Mouse (Mus musculus) hindbrain, embryonic 10.5 days (tissue): ENCODE measurements around the gene Hoxd8. TPM values are rescaled to one million over a fixed set of nuclear protein-coding genes. Genes with fewer than 3 reads are reported as not detected.

Source experiments
- DNase-seq: peaks from one replicate; pipeline ENCODE4 v3.0.0-alpha.2; 2017; ENCODE audit warnings: low spot score
- H3K27ac ChIP-seq: fragments of 300-500 bp; sonication (generic); 2 replicates; pipeline ENCODE4 v1.5.1; 2016; ENCODE audit warnings: mild to moderate bottlenecking, moderate library complexity
- H3K27me3 ChIP-seq: fragments of 300-500 bp; sonication (generic); 2 replicates; pipeline ENCODE4 v1.6.1; 2016; ENCODE audit warnings: mild to moderate bottlenecking; ENCODE audit not compliant: poor library complexity, insufficient read depth, severe bottlenecking
- H3K36me3 ChIP-seq: fragments of 300-500 bp; sonication (generic); 2 replicates; pipeline ENCODE4 v1.6.1; 2016; ENCODE audit warnings: mild to moderate bottlenecking, moderate library complexity
- H3K4me1 ChIP-seq: fragments of 300-500 bp; sonication (generic); replicated peaks from 2 replicates; pipeline ENCODE4 v1.6.1; 2016; ENCODE audit warnings: mild to moderate bottlenecking
- H3K4me3 ChIP-seq: fragments of 300-500 bp; sonication (generic); 2 replicates; pipeline ENCODE4 v1.5.1; 2016; ENCODE audit warnings: mild to moderate bottlenecking, moderate library complexity
- H3K9me3 ChIP-seq: fragments of 300-500 bp; sonication (generic); 2 replicates; pipeline ENCODE4 v1.6.1; 2016; ENCODE audit warnings: mild to moderate bottlenecking, moderate library complexity
- WGBS: fragments of 180-500 bp; shearing (Covaris S2); methylation state at CpG from one replicate; pipeline ENCODE4 v1.1.7; 2016; 5-methylcytosine and 5-hydroxymethylcytosine counted together
- polyA plus RNA-seq: library from polyadenylated mRNA; unstranded; fragments of >200 nt; fragmentation: Nextera tagmentation; extraction: Ambion mirVana; gene quantifications from 2 replicates; pipeline ENCODE4 v1.2.1, GENCODE M21; 2016

Hoxd8 gene
- polyA plus RNA-seq, 1 experiment from 2014 or later, result not detected

DNA sequence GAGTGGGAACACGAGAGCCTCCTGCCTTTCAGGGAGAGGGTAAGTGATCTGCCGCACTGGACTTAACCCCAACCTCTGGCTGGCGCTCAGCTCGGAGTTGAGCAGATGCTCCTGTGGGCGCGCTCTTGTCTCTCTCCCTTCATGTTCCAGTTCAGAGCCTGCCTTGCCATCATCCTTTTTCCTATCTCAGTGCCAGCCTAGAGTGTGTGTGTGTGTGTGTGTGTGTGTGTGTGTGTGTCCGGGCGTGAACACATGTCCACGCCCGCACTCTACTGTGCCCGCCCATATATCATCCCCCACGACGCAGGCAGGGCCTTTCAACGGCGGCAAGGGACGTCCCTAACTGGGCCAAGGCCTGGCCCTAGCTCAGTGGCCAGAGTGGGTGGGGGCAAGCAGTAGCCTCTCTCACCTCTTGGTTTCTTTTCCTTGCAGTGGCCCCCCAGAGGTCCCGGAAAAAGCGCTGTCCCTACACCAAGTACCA is 20.9 kb upstream of the Hoxd8 start:
- Histone ChIP-seq H3K27ac (no peak overlapping the region), H3K9me3 (no peaks in the 10 kb centered on the region), H3K4me1 (peaks cover 17% of the 10 kb centered on the region), H3K4me3 (no peak overlapping the region), H3K36me3 (no peaks in the 10 kb centered on the region), H3K27me3 (peaks cover 100% of the 10 kb centered on the region)
- under 1% methylated on average over 18 of the region's 18 CpGs for WGBS
- peak; percentile 48 for DNase-seq

DNA sequence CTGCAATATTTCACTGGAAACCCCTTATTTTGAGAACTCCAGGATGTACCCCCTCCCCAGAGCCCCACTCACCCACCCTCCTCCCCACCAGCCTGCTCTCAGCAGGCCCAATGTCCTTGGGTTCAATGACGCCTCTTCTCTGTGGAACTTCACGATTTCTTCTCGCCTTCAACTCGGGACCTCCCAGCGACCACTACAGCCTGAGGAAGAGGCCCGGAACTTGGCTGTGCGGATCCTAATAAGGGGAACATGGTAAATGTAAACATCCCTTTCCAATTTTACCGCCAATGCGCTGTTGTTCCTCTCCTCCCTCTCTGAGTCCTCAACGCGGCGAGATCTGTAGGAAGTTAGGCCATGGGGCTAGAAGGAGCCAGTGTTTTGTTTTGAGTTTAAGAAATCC is 20.3 kb upstream of the Hoxd8 start:
- Histone ChIP-seq H3K27ac (no peak overlapping the region), H3K27me3 (peaks cover 100% of the 10 kb centered on the region), H3K4me3 (no peak overlapping the region), H3K36me3 (no peaks in the 10 kb centered on the region), H3K4me1 (peaks cover 17% of the 10 kb centered on the region), H3K9me3 (no peaks in the 10 kb centered on the region)
- DNase-seq, result peak; percentile 44
- WGBS, result under 1% methylated on average over 12 of the region's 12 CpGs

DNA sequence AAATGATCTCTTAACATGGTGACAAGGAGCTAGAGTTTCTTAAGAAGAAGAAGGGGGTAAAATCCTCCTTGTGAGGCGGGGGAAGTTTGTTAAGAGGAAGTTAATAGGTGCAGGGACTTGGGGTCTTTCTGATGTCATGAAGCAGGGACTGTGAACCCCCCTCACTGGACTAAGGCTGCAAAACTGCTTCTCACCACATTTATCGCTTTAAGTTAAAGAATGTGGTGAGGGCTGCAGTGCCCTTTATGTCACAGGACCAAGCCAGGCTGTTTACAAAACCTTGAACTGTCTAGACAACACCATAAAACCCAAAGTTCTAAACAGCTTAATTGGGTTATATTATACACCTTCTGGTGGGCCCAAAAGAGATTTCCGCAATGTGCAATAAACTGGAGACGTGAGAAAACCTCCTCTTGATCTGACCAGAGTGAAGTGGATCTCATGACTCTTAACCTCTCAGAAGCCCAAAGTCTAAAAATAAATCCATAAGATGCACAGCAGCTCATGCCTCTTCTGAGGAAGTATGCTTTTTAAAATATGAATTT is 19.3 kb upstream of the Hoxd8 start:
- Histone ChIP-seq H3K27ac (no peak overlapping the region), H3K4me1 (peaks cover 17% of the 10 kb centered on the region), H3K27me3 (peaks cover 100% of the 10 kb centered on the region), H3K9me3 (no peaks in the 10 kb centered on the region), H3K36me3 (no peaks in the 10 kb centered on the region), H3K4me3 (no peak overlapping the region)
- 11% methylated on average over 4 of the region's 4 CpGs for WGBS
- peak; percentile 15 for DNase-seq

DNA sequence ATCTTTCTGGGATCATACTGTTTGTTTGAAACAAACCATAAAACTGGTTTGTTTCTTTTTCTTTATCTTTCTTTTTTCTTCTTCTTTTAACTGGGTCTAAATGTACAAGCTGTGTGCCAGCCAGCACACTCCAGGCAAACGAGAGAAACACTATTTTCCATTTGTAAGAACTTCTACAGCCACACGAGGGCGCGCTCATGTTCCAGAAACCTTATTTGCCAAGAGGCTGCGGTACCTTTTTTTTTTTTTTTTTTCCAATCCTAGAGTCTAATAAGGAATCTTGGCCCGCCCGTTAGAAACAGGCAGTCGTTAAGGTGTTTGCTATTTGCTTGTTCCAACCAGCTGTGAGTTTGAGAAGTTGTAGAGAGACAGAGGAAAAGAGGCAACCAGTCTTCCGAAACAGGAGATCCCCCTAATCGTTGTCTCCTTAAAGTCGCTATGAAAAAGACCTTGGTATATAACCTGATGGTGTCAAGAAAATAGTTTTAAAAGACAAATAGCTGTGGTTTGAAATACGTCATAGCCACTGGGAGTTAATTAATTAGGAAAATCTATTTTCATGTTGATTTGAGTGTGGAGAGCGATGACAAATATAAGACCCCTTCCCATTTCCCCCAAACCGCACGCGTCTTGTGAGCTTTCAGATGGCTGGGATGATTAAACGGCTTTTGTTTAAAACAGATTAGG is 18.0 kb upstream of the Hoxd8 start:
- DNase-seq, result peak; percentile 75

DNA sequence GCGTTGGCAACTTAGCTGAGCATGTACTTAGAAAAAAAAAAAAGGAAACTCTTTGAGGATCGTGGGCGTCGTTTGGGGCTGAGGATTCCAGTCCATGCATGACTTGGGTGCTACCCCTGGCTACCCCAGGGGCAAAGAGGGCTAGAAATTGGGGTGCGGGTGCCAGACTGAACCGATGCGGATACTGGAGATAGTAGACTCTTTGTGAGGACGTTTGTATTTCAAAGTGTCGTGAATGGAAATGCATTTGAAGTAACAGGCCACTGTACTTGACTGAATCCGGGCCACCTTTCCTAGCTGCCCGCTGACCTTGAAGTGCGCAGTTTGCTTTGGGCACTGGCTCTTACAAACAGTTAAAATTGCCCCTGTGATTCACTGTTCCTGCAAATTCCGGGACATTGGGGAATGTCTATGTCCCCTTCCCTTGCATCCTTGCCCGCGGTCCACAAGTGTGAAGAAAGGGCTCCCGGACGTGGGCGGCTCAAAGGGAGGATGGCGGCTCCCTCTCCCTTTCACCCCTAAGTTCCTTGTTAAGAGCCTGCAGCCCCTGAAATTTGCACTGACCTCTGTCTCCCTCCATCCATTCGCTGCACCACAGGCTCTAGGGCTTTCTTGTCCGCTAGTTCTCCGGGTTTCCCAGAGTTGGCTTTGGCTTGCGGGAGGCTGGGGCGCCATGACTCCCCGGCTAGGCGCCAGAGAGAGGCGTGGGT is 17.3 kb upstream of the Hoxd8 start:
- no peak overlapping the region for H3K27ac ChIP-seq
- peaks cover 100% of the 10 kb centered on the region for H3K27me3 ChIP-seq
- H3K9me3 ChIP-seq, result no peaks in the 10 kb centered on the region
- H3K4me3 ChIP-seq, result no peak overlapping the region
- peaks cover 19% of the 10 kb centered on the region for H3K4me1 ChIP-seq
- DNase-seq, result peak; percentile 51
- no peaks in the 10 kb centered on the region for H3K36me3 ChIP-seq
- under 1% methylated on average over 27 of the region's 27 CpGs for WGBS

More for the DNA sequence above, 18.0 kb upstream of the Hoxd8 start:
- Histone ChIP-seq H3K4me1 (peaks cover 23% of the 10 kb centered on the region), H3K27me3 (peaks cover 100% of the 10 kb centered on the region), H3K4me3 (no peak overlapping the region), H3K27ac (no peak overlapping the region), H3K9me3 (no peaks in the 10 kb centered on the region), H3K36me3 (no peaks in the 10 kb centered on the region)
- 5% methylated on average over 17 of the region's 17 CpGs for WGBS

DNA sequence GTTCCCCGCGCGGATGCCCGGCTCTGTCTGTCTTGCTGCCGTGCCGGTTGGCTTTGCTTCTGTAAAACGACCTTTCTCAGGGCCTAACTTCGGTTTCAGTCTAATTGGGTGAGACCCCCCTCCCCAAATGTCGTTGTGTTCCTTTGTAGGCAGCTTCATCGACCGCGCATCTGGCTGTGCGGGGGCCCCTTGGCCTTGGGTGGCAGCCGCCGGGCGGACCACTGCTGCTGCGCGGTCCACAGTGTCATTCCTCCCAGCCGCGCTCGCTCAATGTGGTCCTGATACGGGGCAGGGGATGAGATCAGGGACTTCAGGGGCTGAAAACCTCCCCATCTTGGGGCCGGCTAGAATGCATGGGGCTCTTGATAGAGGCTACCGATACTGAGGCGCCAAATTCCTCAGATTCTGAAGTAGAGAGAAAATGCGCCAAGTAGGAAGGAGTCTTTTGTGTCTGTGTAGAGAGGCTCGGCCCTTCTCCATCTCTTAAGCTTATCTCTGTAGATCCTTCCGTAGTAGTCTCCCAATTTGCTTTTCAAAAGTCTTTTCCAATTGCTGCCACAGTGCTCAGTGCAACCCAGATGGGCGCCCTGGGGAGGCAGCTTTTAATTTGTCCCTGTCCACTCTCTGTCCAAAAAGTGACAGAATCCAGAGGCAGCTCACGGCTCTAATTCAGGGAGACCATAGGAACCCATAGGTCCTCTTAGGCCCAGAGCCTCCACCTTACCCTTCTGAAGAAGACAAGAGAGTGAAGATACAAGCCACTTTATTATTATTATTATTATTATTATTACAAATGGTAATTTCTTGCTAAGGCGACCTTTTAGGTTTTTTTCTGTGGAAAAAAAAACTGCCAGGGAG is 16.5 kb upstream of the Hoxd8 start:
- peaks cover 100% of the 10 kb centered on the region for H3K27me3 ChIP-seq
- DNase-seq, result peak; percentile 54
- under 1% methylated on average over 31 of the region's 31 CpGs for WGBS

DNA sequence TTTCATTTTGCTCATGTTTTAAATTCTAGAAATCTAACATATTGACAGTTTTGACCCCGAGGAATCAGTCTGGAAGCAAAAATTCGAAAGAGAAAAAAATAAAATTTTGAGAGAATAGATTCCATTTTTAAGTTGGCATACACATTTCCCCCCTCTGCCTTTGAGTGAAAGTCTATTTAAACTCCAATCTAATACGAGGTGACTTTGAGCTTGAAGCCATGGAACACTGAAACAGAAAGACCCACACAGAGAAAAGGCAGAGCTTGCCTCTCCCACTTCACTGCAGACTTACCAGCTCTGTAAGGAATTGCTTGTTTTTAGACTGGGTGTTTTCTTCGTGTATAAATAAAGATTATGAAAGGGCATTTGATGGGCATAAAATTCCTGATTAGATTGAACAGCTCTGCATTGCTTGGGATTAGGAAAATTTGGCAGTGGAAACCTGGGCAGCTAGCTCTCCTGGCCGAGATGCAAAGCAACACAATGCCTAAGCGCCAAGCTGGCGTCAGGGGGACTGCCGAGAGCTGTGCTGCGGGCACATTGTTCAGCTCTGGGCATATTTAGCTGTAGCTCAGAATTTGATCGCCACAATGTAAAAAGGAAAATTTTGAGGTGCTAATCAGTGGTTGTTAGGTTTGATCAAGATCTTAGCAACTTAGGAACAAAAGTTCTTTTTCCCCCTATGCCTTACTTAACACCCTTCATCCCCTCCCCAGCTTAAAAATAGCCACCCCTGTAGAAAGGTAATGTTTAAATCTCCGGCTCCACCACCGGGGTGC is 15.4 kb upstream of the Hoxd8 start:
- H3K27ac ChIP-seq, result no peak overlapping the region
- H3K36me3 ChIP-seq, result no peaks in the 10 kb centered on the region
- 4% methylated on average over 12 of the region's 12 CpGs for WGBS
- H3K4me3 ChIP-seq, result no peak overlapping the region
- peaks cover 17% of the 10 kb centered on the region for H3K4me1 ChIP-seq
- peak; percentile 52 for DNase-seq
- peaks cover 100% of the 10 kb centered on the region for H3K27me3 ChIP-seq
- no peaks in the 10 kb centered on the region for H3K9me3 ChIP-seq

More for the DNA sequence above, 16.5 kb upstream of the Hoxd8 start:
- Histone ChIP-seq H3K4me3 (no peak overlapping the region), H3K27ac (no peak overlapping the region), H3K9me3 (no peaks in the 10 kb centered on the region), H3K36me3 (no peaks in the 10 kb centered on the region), H3K4me1 (peaks cover 19% of the 10 kb centered on the region)

DNA sequence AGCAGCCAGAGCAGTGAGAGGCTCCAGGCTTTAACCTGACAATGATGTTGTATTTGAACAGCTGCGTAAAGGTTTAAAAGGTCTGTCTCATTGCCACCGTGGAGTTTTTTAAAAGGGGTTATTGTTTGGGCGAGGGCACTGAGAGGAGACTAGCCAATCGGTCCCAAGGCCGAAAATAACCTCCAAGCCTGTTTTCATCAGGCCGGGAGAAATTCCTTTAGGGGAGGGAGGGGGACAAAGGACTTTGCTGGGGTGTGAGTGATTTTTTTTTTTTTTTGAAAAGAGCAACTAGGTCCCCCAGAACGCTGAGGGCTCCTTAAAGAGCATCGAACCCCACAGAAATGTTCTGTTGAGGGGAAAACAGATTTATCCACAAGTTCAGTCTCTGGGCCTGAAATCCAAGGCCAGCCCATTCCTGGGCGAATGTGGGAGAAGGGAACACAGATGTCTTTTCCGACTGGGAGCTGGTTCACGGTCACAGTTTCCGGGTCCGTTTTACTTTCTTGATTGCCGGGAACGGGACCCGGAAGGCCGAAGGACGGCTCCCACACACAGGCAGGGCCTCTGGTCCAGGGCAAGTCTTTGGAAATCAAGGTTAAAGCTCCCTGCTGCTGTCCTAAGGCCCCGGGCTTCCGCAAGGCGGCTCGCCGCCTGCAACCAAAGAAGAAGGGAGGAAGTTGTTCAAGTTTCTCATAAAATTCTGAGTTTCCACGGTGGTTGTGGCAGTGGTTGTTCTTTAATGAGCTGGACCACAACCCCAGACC is 14.7 kb upstream of the Hoxd8 start:
- Histone ChIP-seq H3K4me1 (peaks cover 17% of the 10 kb centered on the region), H3K27me3 (peaks cover 100% of the 10 kb centered on the region), H3K27ac (no peak overlapping the region), H3K4me3 (no peak overlapping the region), H3K9me3 (no peaks in the 10 kb centered on the region), H3K36me3 (no peaks in the 10 kb centered on the region)
- WGBS, result 1% methylated on average over 24 of the region's 24 CpGs
- DNase-seq, result peak; percentile 65

DNA sequence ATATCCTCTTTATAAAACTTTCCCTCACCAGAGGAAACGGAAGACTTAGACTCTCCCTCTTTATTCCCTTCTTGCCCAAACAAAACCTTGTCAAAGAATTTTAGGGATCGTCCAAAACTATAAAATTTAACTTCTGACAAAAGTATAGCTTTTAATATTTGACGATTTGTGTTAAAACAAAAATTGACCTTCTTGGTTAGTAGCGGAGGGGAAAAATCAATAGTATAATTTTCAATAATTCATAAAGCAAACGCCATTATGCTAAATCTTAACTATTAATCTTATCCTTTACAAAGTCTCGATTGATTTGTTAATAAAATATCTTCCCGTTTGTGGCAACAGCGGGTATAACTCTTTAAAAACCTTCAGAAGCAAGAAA is 14.1 kb upstream of the Hoxd8 start:
- Histone ChIP-seq H3K9me3 (no peaks in the 10 kb centered on the region), H3K36me3 (no peaks in the 10 kb centered on the region), H3K27ac (no peak overlapping the region), H3K27me3 (peaks cover 100% of the 10 kb centered on the region), H3K4me1 (peaks cover 17% of the 10 kb centered on the region), H3K4me3 (no peak overlapping the region)
- WGBS, result 9% methylated on average over 8 of the region's 8 CpGs
- no peak for DNase-seq

DNA sequence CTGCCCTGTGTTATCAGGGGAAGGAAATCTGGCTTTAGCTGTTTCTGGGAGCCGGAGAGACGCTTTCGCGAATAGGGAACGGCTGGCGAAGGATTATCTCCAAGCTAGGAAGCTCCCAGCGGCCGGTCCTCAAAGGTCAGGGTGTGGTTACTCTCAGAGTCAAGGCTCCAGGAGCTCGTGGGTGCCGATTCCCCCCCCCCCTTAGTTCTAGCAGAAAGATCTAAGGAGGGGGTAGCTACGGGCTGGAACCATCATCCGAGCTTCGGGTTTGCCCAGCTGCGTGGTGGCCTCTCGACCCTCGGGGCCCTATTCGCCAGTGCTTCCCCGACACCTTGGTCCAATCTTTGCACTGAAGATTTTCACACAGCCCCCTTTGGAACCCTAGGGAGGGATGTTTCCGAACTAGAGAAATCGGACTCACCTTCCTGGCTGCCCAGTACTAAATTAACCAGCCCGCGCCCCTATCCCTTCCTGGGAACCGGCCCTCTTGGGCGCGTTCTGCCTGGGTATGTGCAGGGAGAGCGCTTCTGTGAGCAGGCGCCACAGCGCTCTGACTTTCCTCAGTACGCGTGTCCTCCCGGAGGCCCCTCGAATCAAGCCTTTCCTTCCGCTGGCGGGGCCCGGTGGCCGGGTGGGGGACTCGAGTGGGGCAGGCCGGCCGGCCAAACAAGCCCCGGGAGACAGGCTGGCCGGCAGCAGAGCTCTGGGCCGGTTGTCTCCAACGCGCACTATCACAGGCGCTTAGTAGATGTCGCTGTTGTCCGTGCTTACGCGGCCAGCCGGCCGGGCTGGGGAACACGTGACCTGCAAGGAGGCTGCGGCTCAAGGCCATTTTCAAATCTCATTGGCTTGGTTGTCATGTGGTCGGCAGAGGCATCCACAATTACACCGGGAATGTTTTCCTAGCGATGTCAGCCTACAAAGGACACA is 13.1 kb upstream of the Hoxd8 start, which contains the start of gene Hoxd10:
TSS of gene Hoxd10 (plus strand) at position 903 of the 930 bp plus-strand sequence.
- no peak within 1 kb of the TSS for H3K27ac ChIP-seq
- H3K4me1 ChIP-seq, result peaks cover 17% of the 10 kb centered on the region
- H3K27me3 ChIP-seq, result peaks cover 100% of the 10 kb centered on the region
- H3K36me3 ChIP-seq, result no peaks in the 10 kb centered on the region
- DNase-seq, result peak; percentile 89
- peak within 1 kb of the TSS; percentile 29 for H3K4me3 ChIP-seq
- H3K9me3 ChIP-seq, result no peaks in the 10 kb centered on the region
- under 1% methylated on average over 56 of the region's 56 CpGs for WGBS
